Mouse (Mus musculus) hindbrain, embryonic 11.5 days (tissue): ENCODE results near the gene Amh. TPM values are rescaled to one million over a fixed set of nuclear protein-coding genes. Genes with fewer than 3 reads are reported as not detected.
"Not testable (repeated sequence)": the region's sequence is repeated elsewhere in the genome, so short reads cannot be mapped to it uniquely, and the experiment has no call there.

Experiments
- ATAC-seq: fragments of 200-750 bp; cut with Nextera tagmentation; 2 replicates; pipeline ENCODE4 v1.8.0; 2017; ENCODE audit warnings: mild to moderate bottlenecking, moderate TSS enrichment, moderate library complexity; ENCODE audit not compliant: low FRiP score
- DNase-seq: peaks from one replicate; pipeline ENCODE4 v3.0.0-alpha.2; 2015; ENCODE audit warnings: low spot score
- H3K27ac ChIP-seq: fragments of 300-500 bp; sonication (generic); 2 replicates; pipeline ENCODE4 v1.5.1; 2014; ENCODE audit warnings: mild to moderate bottlenecking, low read depth, low read length
- H3K27me3 ChIP-seq: fragments of 300-500 bp; sonication (generic); 2 replicates; pipeline ENCODE4 v1.6.1; 2014; ENCODE audit warnings: mild to moderate bottlenecking, low read length, moderate library complexity, mixed read lengths; ENCODE audit not compliant: control insufficient read depth, insufficient read depth
- H3K36me3 ChIP-seq: fragments of 300-500 bp; sonication (generic); 2 replicates; pipeline ENCODE4 v1.6.1; 2014; ENCODE audit warnings: mild to moderate bottlenecking, low read length, moderate library complexity, mixed read lengths; ENCODE audit not compliant: control insufficient read depth, insufficient read depth
- H3K4me1 ChIP-seq: fragments of 300-500 bp; sonication (generic); replicated peaks from 2 replicates; pipeline ENCODE4 v1.6.1; 2014; ENCODE audit warnings: low read length, mixed read lengths; ENCODE audit not compliant: control insufficient read depth, insufficient read depth
- H3K4me2 ChIP-seq: fragments of 300-500 bp; sonication (generic); replicated peaks from 2 replicates; pipeline ENCODE4 v1.6.1; 2014; ENCODE audit warnings: mild to moderate bottlenecking, low read depth, low read length
- H3K4me3 ChIP-seq: fragments of 300-500 bp; sonication (generic); 2 replicates; pipeline ENCODE4 v1.5.1; 2014; ENCODE audit warnings: low read depth, low read length
- H3K9ac ChIP-seq: fragments of 300-500 bp; sonication (generic); 2 replicates; pipeline ENCODE4 v1.6.1; 2014; ENCODE audit warnings: low read depth, low read length
- H3K9me3 ChIP-seq: fragments of 300-500 bp; sonication (generic); 2 replicates; pipeline ENCODE4 v1.6.1; 2016; ENCODE audit warnings: low read length; ENCODE audit not compliant: control insufficient read depth
- WGBS: fragments of 180-500 bp; shearing (Covaris S2); extraction: QIAGEN DNeasy Blood & Tissue Kit; methylation state at CpG from one replicate; pipeline ENCODE4 v1.1.7; 2014; 5-methylcytosine and 5-hydroxymethylcytosine counted together
- polyA plus RNA-seq: library from polyadenylated mRNA; unstranded; fragments of >200 nt; fragmentation: Nextera tagmentation; extraction: Ambion mirVana; gene quantifications from 2 replicates; pipeline ENCODE4 v1.2.1, GENCODE M21; 2014

Amh gene
- polyA plus RNA-seq, 1 experiment from 2014 or later = not detected

GRCm38 (mm10) chr10:80826151-80827062, 21.4 kb downstream of the Amh start, which contains the start of gene Oaz1:
Gene Oaz1, plus strand, starts transcription at chr10:80826656.
- Histone ChIP-seq H3K36me3 (no peaks in the 10 kb centered on the region), H3K9me3 (no peaks in the 10 kb centered on the region), H3K9ac (peak within 1 kb of the TSS; percentile 89), H3K4me2 (peak within 1 kb of the TSS; percentile 81), H3K27ac (peak within 1 kb of the TSS; percentile 80), H3K4me1 (peaks cover 12% of the 10 kb centered on the region; the same call in 1 of the 2 replicates), H3K27me3 (no peaks in the 10 kb centered on the region), H3K4me3 (peak within 1 kb of the TSS; percentile 88)
- DNase-seq (peak; percentile 99), ATAC-seq (peak; percentile 97)
- WGBS = under 1% methylated on average over 78 of the region's 82 CpGs

- WGBS = 11% methylated on average over 27 of the region's 29 CpGs
- Histone ChIP-seq H3K9me3 (no peaks in the 10 kb centered on the region), H3K9ac (peak overlapping the region; percentile 89), H3K36me3 (no peaks in the 10 kb centered on the region), H3K4me3 (peak overlapping the region; percentile 88), H3K27me3 (no peaks in the 10 kb centered on the region), H3K27ac (peak overlapping the region; percentile 80; the same call in 1 of the 2 replicates), H3K4me1 (peaks cover 12% of the 10 kb centered on the region; the same call in 1 of the 2 replicates), H3K4me2 (peak overlapping the region; percentile 81)
- ATAC-seq (no peak), DNase-seq (no peak)
These were observed 22.2 kb downstream of the Amh start for GRCm38 (mm10) chr10:80827063-80827869.

DNA sequence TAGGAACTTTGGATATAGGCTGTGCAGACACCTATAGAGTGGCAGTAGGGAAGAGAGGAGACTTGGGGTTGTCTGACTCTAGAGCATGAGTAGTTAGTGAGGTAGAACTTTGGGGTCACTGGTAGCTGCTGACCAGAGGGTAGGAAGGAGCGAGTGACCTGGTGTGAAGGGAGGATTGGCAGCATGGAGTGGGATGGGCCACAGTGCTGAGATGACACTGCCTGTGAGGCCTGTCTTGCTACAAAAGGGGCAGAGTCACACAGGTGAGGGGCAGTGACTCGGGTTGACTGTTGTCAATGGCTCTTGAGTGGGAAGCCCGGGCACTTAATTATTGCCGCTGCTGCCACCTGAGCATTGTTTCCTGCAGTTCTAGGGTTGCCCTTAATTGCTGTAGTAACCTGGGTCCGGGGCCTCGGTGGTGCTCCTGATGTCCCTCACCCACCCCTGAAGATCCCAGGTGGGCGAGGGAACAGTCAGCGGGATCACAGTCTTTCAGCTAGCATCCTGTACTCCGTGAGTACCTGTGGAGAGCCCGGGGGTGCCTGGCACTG, 22.9 kb downstream of the Amh start:
- peak overlapping the region; percentile 81 for H3K4me2 ChIP-seq
- no peaks in the 10 kb centered on the region for H3K27me3 ChIP-seq
- peak overlapping the region; percentile 88 for H3K4me3 ChIP-seq
- H3K27ac ChIP-seq = no peak overlapping the region
- H3K4me1 ChIP-seq = peaks cover 15% of the 10 kb centered on the region; the same call in 1 of the 2 replicates
- H3K9ac ChIP-seq = peak overlapping the region; percentile 89; the same call in 1 of the 2 replicates
- no peaks in the 10 kb centered on the region for H3K9me3 ChIP-seq
- no peak for DNase-seq
- WGBS = 87% methylated on average over 10 of the region's 10 CpGs
- no peaks in the 10 kb centered on the region for H3K36me3 ChIP-seq
- no peak for ATAC-seq

DNA sequence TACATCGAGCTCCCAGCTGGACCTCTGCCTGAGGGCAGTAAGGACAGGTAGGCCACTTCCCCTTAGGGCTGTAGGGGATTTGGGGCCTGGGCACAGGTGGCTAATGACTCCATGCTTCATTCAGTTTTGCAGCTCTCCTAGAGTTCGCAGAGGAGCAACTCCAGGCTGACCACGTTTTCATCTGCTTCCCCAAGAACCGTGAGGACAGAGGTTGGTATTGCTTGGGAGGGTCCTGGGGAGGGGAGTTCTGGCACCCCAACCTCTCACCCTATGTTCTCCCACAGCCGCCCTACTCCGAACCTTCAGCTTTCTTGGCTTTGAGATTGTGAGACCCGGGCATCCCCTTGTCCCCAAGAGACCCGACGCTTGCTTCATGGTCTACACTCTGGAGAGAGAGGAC, 23.5 kb downstream of the Amh start:
- not testable (repeated sequence) for H3K4me3 ChIP-seq, H3K27me3 ChIP-seq, H3K36me3 ChIP-seq, ATAC-seq, H3K9ac ChIP-seq, H3K9me3 ChIP-seq, DNase-seq, H3K27ac ChIP-seq, H3K4me2 ChIP-seq
- peaks cover 15% of the 10 kb centered on the region; the same call in 1 of the 2 replicates for H3K4me1 ChIP-seq
- 85% methylated on average over 7 of the region's 9 CpGs for WGBS

DNA sequence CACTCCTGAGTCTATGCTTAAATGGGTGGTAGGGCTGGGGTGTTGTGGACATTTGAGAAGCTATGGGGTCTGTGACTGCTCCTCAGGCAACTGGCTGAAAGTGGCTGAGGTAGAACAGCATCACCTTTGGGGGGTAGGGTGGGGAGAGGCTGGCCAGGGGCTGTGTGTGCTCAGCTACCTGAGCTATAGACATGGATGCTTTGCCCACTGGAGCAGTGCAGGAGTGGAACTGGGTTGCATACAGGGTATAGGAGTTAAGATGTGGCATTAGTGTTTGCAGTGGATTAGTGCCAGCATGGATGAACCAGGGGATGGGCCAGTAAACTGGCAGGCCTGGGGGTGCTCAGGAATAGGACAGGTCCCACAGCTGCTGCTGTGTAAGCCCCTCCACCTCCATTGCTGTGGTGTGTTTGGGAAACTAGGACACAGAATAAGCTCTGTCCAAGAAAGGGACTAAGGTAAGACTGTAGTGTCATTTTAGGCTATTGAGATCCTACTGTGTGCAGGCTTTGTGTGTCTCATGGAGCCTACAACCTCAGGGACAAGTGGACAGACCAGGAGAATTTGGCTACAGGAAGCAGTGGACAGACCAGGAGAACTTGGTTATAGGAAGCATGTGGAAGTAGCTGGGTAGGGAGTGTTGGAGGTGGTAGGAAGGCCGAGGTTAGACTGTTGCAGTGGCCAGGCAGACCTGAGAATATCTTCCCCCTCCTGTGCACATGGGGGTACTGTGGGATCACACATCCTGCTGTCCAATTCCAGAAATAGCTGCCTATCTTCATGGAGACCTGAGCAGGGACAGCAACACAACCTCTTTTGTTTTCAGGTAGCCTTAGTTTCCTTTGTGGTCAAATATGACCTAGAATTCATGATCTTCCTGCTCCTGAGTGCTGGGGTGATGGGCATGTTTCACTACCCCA, 24.6 kb downstream of the Amh start:
- Histone ChIP-seq H3K27me3 (peaks cover 8% of the 10 kb centered on the region), H3K4me2 (no peak overlapping the region), H3K4me3 (no peak overlapping the region), H3K9ac (no peak overlapping the region), H3K4me1 (peaks cover 15% of the 10 kb centered on the region; the same call in 1 of the 2 replicates), H3K36me3 (no peaks in the 10 kb centered on the region), H3K27ac (no peak overlapping the region), H3K9me3 (no peaks in the 10 kb centered on the region)
- no peak for ATAC-seq
- WGBS = 53% methylated on average over 1 of the region's 1 CpGs
- DNase-seq = no peak

- 2% methylated on average over 9 of the region's 9 CpGs for whole genome bisulfite sequencing
These were observed 26.1 kb downstream of the Amh start for GRCm38 (mm10) chr10:80831136-80831535.

GRCm38 (mm10) chr10:80832818-80833217, 27.8 kb downstream of the Amh start:
- Histone ChIP-seq H3K4me1 (peaks cover 13% of the 10 kb centered on the region), H3K9me3 (no peaks in the 10 kb centered on the region), H3K9ac (no peak overlapping the region), H3K27ac (no peak overlapping the region), H3K4me2 (no peak overlapping the region), H3K27me3 (peaks cover 31% of the 10 kb centered on the region), H3K36me3 (no peaks in the 10 kb centered on the region), H3K4me3 (no peak overlapping the region)
- ATAC-seq (no peak), DNase-seq (no peak)
- 57% methylated on average over 7 of the region's 7 CpGs for WGBS

More at GRCm38 (mm10) chr10:80831136-80831535, 26.1 kb downstream of the Amh start:
- no peak overlapping the region for H3K4me3 ChIP-seq
- peaks cover 15% of the 10 kb centered on the region for H3K4me1 ChIP-seq
- no peak overlapping the region for H3K9ac ChIP-seq
- no peaks in the 10 kb centered on the region for H3K36me3 ChIP-seq
- no peak for ATAC-seq
- no peak overlapping the region for H3K27ac ChIP-seq
- DNase-seq = peak; percentile 72
- H3K4me2 ChIP-seq = no peak overlapping the region
- H3K27me3 ChIP-seq = peaks cover 23% of the 10 kb centered on the region
- H3K9me3 ChIP-seq = no peaks in the 10 kb centered on the region
